Mouse (Mus musculus): ENCODE results near the gene Hsd17b2. TPM values are rescaled to one million over a fixed set of nuclear protein-coding genes. Genes with fewer than 3 reads are reported as not detected.

The Hsd17b2 gene
- polyA plus RNA-seq (2014; fragmentation: Nextera tagmentation; extraction: Ambion mirVana): 0.32 TPM in 1 of 2 replicates, not detected in the other

GRCm38 (mm10) chr8:117701859-117702258, at the start of gene Hsd17b2:
Gene Hsd17b2, plus strand, starts transcription at chr8:117701904.
- no peak within 1 kb of the TSS for H3K9ac ChIP-seq (replicated peaks; ENCODE audit: low read length)
- no peak within 1 kb of the TSS for H3K4me2 ChIP-seq (ENCODE audit: low read depth, low read length)
- no peak within 1 kb of the TSS for H3K4me3 ChIP-seq (ENCODE audit: low read depth, low read length)
- no peaks in the 10 kb centered on the region for H3K9me3 ChIP-seq (replicated peaks; ENCODE audit: control insufficient read depth, low read length)
- H3K4me1 ChIP-seq (ENCODE audit: control insufficient read depth, insufficient read depth, low read length): no peaks in the 10 kb centered on the region; the same call in 1 of the 2 replicates
- no peak for ATAC-seq (replicated peaks; ENCODE audit: insufficient number of reproducible peaks, low FRiP score, low TSS enrichment, low read depth)
- no peak for DNase-seq (ENCODE audit: low spot score)
- H3K27me3 ChIP-seq (ENCODE audit: control insufficient read depth, insufficient read depth, low read length): no peaks in the 10 kb centered on the region
- no peaks in the 10 kb centered on the region for H3K36me3 ChIP-seq (replicated peaks; ENCODE audit: control insufficient read depth, insufficient read depth, low read depth, low read length)
- WGBS: 46% methylated on average over 13 of the region's 13 CpGs
- H3K27ac ChIP-seq (replicated peaks; ENCODE audit: low read depth, low read length): no peak within 1 kb of the TSS

GRCm38 (mm10) chr8:117652318-117652717, 49.4 kb upstream of the Hsd17b2 start:
- WGBS: 96% methylated on average over 1 of the region's 1 CpGs
- Histone ChIP-seq H3K36me3 (replicated peaks; ENCODE audit: control insufficient read depth, insufficient read depth, low read depth, low read length) (no peaks in the 10 kb centered on the region), H3K27ac (replicated peaks; ENCODE audit: low read depth, low read length) (no peak overlapping the region), H3K9me3 (replicated peaks; ENCODE audit: control insufficient read depth, low read length) (no peaks in the 10 kb centered on the region), H3K9ac (replicated peaks; ENCODE audit: low read length) (no peak overlapping the region), H3K4me2 (ENCODE audit: low read depth, low read length) (no peak overlapping the region), H3K27me3 (ENCODE audit: control insufficient read depth, insufficient read depth, low read length) (no peaks in the 10 kb centered on the region), H3K4me1 (ENCODE audit: control insufficient read depth, insufficient read depth, low read length) (no peaks in the 10 kb centered on the region), H3K4me3 (ENCODE audit: low read depth, low read length) (no peak overlapping the region)
- no peak for DNase-seq (ENCODE audit: low spot score)
- ATAC-seq (replicated peaks; ENCODE audit: insufficient number of reproducible peaks, low FRiP score, low TSS enrichment, low read depth): no peak

DNA sequence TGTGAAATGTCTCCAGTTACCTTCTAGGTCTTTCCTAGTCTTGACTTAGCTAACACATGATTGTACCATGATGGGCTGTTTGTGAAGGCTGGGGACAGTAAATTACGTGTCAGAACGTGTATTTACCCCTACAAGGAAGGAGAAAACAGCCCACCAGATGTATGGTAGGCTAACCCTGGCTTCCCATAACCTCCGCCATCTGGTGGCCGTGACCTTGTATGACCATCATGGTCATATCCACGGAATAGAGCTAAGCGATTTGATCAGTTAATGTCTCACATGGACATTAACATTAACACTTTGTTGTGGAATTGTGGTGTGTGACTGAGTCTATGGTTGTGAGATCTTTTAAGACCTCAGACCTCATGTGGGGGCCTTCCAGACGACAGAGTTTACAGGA, 42.7 kb upstream of the Hsd17b2 start:
- Histone ChIP-seq H3K4me3 (ENCODE audit: low read depth, low read length) (no peak overlapping the region), H3K9ac (replicated peaks; ENCODE audit: low read length) (no peak overlapping the region), H3K4me2 (ENCODE audit: low read depth, low read length) (no peak overlapping the region), H3K9me3 (replicated peaks; ENCODE audit: control insufficient read depth, low read length) (no peaks in the 10 kb centered on the region), H3K27ac (replicated peaks; ENCODE audit: low read depth, low read length) (no peak overlapping the region), H3K36me3 (replicated peaks; ENCODE audit: control insufficient read depth, insufficient read depth, low read depth, low read length) (no peaks in the 10 kb centered on the region), H3K27me3 (ENCODE audit: control insufficient read depth, insufficient read depth, low read length) (no peaks in the 10 kb centered on the region), H3K4me1 (ENCODE audit: control insufficient read depth, insufficient read depth, low read length) (no peaks in the 10 kb centered on the region)
- ATAC-seq (replicated peaks; ENCODE audit: insufficient number of reproducible peaks, low FRiP score, low TSS enrichment, low read depth) (no peak), DNase-seq (ENCODE audit: low spot score) (no peak)
- 77% methylated on average over 7 of the region's 7 CpGs for WGBS

DNA sequence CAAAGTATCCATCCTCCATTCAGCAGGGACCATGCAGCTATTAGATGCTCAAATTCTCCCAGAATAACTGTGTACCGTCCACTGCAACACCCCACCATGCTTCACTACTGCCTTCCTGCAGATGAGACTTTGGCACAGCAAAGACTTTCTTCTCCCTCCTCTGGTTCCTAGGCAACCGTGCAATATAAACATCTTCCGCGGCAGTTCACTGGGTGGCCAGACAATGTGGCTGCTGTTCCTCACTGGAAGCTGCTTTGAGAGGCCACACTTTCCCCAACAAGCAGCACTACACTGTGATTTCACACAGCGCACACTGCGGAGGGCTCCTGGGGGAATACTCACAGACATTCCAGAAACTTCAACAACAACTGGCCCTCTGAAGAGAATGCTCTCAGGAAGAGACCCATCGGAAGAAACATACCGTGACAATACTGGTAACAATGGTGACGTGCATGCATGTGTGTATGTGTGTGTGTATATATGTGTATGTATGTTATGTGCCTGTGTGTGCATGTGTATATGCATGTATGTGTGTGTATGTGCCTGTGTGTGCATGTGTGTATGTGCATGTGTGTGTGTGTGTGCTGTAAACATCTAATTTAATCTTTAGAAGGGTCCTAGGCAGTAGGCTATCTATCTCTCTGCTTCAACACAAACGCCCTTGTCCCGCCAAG, 41.2 kb upstream of the Hsd17b2 start:
- no peak overlapping the region for H3K27ac ChIP-seq (replicated peaks; ENCODE audit: low read depth, low read length)

GRCm38 (mm10) chr8:117667349-117668124, 34.2 kb upstream of the Hsd17b2 start:
- no peak overlapping the region for H3K4me2 ChIP-seq (ENCODE audit: low read depth, low read length)
- H3K9me3 ChIP-seq (replicated peaks; ENCODE audit: control insufficient read depth, low read length): no peaks in the 10 kb centered on the region
- H3K36me3 ChIP-seq (replicated peaks; ENCODE audit: control insufficient read depth, insufficient read depth, low read depth, low read length): no peaks in the 10 kb centered on the region
- no peaks in the 10 kb centered on the region for H3K27me3 ChIP-seq (ENCODE audit: control insufficient read depth, insufficient read depth, low read length)
- DNase-seq (ENCODE audit: low spot score) (no peak), ATAC-seq (replicated peaks; ENCODE audit: insufficient number of reproducible peaks, low FRiP score, low TSS enrichment, low read depth) (no peak)
- no peak overlapping the region for H3K27ac ChIP-seq (replicated peaks; ENCODE audit: low read depth, low read length)
- no peak overlapping the region for H3K9ac ChIP-seq (replicated peaks; ENCODE audit: low read length)
- no peaks in the 10 kb centered on the region for H3K4me1 ChIP-seq (ENCODE audit: control insufficient read depth, insufficient read depth, low read length)
- WGBS: 79% methylated on average over 13 of the region's 13 CpGs
- H3K4me3 ChIP-seq (ENCODE audit: low read depth, low read length): no peak overlapping the region

More for the DNA sequence above, 41.2 kb upstream of the Hsd17b2 start:
- DNase-seq (ENCODE audit: low spot score) (peak; percentile 78), ATAC-seq (replicated peaks; ENCODE audit: insufficient number of reproducible peaks, low FRiP score, low TSS enrichment, low read depth) (peak; percentile 67)
- Histone ChIP-seq H3K9me3 (replicated peaks; ENCODE audit: control insufficient read depth, low read length) (no peaks in the 10 kb centered on the region), H3K4me1 (ENCODE audit: control insufficient read depth, insufficient read depth, low read length) (no peaks in the 10 kb centered on the region), H3K27me3 (ENCODE audit: control insufficient read depth, insufficient read depth, low read length) (no peaks in the 10 kb centered on the region), H3K9ac (replicated peaks; ENCODE audit: low read length) (no peak overlapping the region), H3K4me3 (ENCODE audit: low read depth, low read length) (no peak overlapping the region), H3K4me2 (ENCODE audit: low read depth, low read length) (no peak overlapping the region), H3K36me3 (replicated peaks; ENCODE audit: control insufficient read depth, insufficient read depth, low read depth, low read length) (no peaks in the 10 kb centered on the region)
- 28% methylated on average over 11 of the region's 11 CpGs for WGBS

GRCm38 (mm10) chr8:117670461-117670860, 31.2 kb upstream of the Hsd17b2 start:
- Histone ChIP-seq H3K9me3 (replicated peaks; ENCODE audit: control insufficient read depth, low read length) (no peaks in the 10 kb centered on the region), H3K4me2 (ENCODE audit: low read depth, low read length) (peak overlapping the region; percentile 13; the same call in 1 of the 2 replicates), H3K27ac (replicated peaks; ENCODE audit: low read depth, low read length) (no peak overlapping the region), H3K4me1 (ENCODE audit: control insufficient read depth, insufficient read depth, low read length) (no peaks in the 10 kb centered on the region), H3K4me3 (ENCODE audit: low read depth, low read length) (no peak overlapping the region), H3K36me3 (replicated peaks; ENCODE audit: control insufficient read depth, insufficient read depth, low read depth, low read length) (no peaks in the 10 kb centered on the region), H3K27me3 (ENCODE audit: control insufficient read depth, insufficient read depth, low read length) (no peaks in the 10 kb centered on the region), H3K9ac (replicated peaks; ENCODE audit: low read length) (no peak overlapping the region)
- WGBS: 12% methylated on average over 11 of the region's 11 CpGs
- peak; percentile 57 for DNase-seq (ENCODE audit: low spot score)
- ATAC-seq (replicated peaks; ENCODE audit: insufficient number of reproducible peaks, low FRiP score, low TSS enrichment, low read depth): no peak

DNA sequence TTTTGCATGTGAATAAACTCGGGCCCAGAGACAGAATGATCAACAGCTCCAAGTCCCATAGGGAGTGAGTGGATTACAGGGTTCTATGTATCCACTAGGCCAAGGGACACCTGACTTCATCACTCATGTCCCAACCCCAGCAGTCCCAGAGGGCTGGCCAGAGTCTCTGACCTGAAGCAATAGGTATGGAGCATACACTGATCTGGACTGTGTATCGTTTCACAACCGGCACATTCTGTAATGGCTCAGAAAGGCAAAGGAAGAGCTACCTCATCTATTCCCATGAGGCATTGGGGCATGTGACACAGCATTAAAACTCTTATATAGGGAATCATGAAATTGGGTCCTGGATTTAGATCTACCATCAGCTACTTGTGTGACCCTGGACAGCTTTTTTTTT, 29.1 kb upstream of the Hsd17b2 start:
- DNase-seq (ENCODE audit: low spot score) (no peak), ATAC-seq (replicated peaks; ENCODE audit: insufficient number of reproducible peaks, low FRiP score, low TSS enrichment, low read depth) (0 out of 2 replicates have a peak, but pooled peaks have one; percentile 39)
- no peak overlapping the region for H3K27ac ChIP-seq (replicated peaks; ENCODE audit: low read depth, low read length)
- no peaks in the 10 kb centered on the region for H3K27me3 ChIP-seq (ENCODE audit: control insufficient read depth, insufficient read depth, low read length)
- no peaks in the 10 kb centered on the region for H3K9me3 ChIP-seq (replicated peaks; ENCODE audit: control insufficient read depth, low read length)
- no peaks in the 10 kb centered on the region for H3K4me1 ChIP-seq (ENCODE audit: control insufficient read depth, insufficient read depth, low read length)
- no peak overlapping the region for H3K4me3 ChIP-seq (ENCODE audit: low read depth, low read length)
- H3K36me3 ChIP-seq (replicated peaks; ENCODE audit: control insufficient read depth, insufficient read depth, low read depth, low read length): no peaks in the 10 kb centered on the region
- 88% methylated on average over 3 of the region's 3 CpGs for WGBS
- H3K4me2 ChIP-seq (ENCODE audit: low read depth, low read length): no peak overlapping the region
- H3K9ac ChIP-seq (replicated peaks; ENCODE audit: low read length): no peak overlapping the region

- H3K9ac ChIP-seq (replicated peaks; ENCODE audit: low read length): peak within 1 kb of the TSS; percentile 57
- peak within 1 kb of the TSS; percentile 64 for H3K4me2 ChIP-seq (ENCODE audit: low read depth, low read length)
Observed at GRCm38 (mm10) chr8:117673430-117673830, 28.3 kb upstream of the Hsd17b2 start, which contains the start of gene Sdr42e1. Gene Sdr42e1, minus strand, starts transcription at chr8:117673689.

More at GRCm38 (mm10) chr8:117673430-117673830, 28.3 kb upstream of the Hsd17b2 start, which contains the start of gene Sdr42e1:
- no peaks in the 10 kb centered on the region for H3K36me3 ChIP-seq (replicated peaks; ENCODE audit: control insufficient read depth, insufficient read depth, low read depth, low read length)
- no peaks in the 10 kb centered on the region for H3K9me3 ChIP-seq (replicated peaks; ENCODE audit: control insufficient read depth, low read length)
- H3K27ac ChIP-seq (replicated peaks; ENCODE audit: low read depth, low read length): no peak within 1 kb of the TSS
- ATAC-seq (replicated peaks; ENCODE audit: insufficient number of reproducible peaks, low FRiP score, low TSS enrichment, low read depth) (no peak), DNase-seq (ENCODE audit: low spot score) (peak; percentile 65)
- H3K27me3 ChIP-seq (ENCODE audit: control insufficient read depth, insufficient read depth, low read length): no peaks in the 10 kb centered on the region
- peak within 1 kb of the TSS; percentile 41 for H3K4me3 ChIP-seq (ENCODE audit: low read depth, low read length)
- WGBS: 14% methylated on average over 17 of the region's 17 CpGs
- no peaks in the 10 kb centered on the region for H3K4me1 ChIP-seq (ENCODE audit: control insufficient read depth, insufficient read depth, low read length)
